Mouse (Mus musculus) kidney, embryonic 16.5 days (tissue): ENCODE measurements around the gene Klrb1c. TPM values are rescaled to one million over a fixed set of nuclear protein-coding genes. Genes with fewer than 3 reads are reported as not detected.
"Not testable (repeated sequence)": the region's sequence is repeated elsewhere in the genome, so short reads cannot be mapped to it uniquely, and the experiment has no call there.

Source experiments
- ATAC-seq: fragments of 200-750 bp; cut with Nextera tagmentation; 2 replicates; pipeline ENCODE4 v1.8.0; 2017; ENCODE audit warnings: moderate TSS enrichment; ENCODE audit not compliant: low FRiP score, low TSS enrichment
- H3K27ac ChIP-seq: fragments of 300-500 bp; sonication (generic); 2 replicates; pipeline ENCODE4 v1.5.1; 2014; ENCODE audit warnings: low read length
- H3K27me3 ChIP-seq: fragments of 300-500 bp; sonication (generic); 2 replicates; pipeline ENCODE4 v1.6.1; 2014; ENCODE audit warnings: low read length, control low read depth, mixed read lengths; ENCODE audit not compliant: insufficient read depth
- H3K36me3 ChIP-seq: fragments of 300-500 bp; sonication (generic); 2 replicates; pipeline ENCODE4 v1.6.1; 2014; ENCODE audit warnings: low read length, control low read depth, mixed read lengths; ENCODE audit not compliant: insufficient read depth
- H3K4me1 ChIP-seq: fragments of 300-500 bp; sonication (generic); 2 replicates; pipeline ENCODE4 v1.6.1; 2014; ENCODE audit warnings: low read length, control low read depth, mixed read lengths; ENCODE audit not compliant: insufficient read depth
- H3K4me2 ChIP-seq: fragments of 300-500 bp; sonication (generic); replicated peaks from 2 replicates; pipeline ENCODE4 v1.6.1; 2014; ENCODE audit warnings: low read depth, low read length
- H3K4me3 ChIP-seq: fragments of 300-500 bp; sonication (generic); 2 replicates; pipeline ENCODE4 v1.5.1; 2014; ENCODE audit warnings: mild to moderate bottlenecking, low read length
- H3K9ac ChIP-seq: fragments of 300-500 bp; sonication (generic); replicated peaks from 2 replicates; pipeline ENCODE4 v1.6.1; 2014; ENCODE audit warnings: low read length
- H3K9me3 ChIP-seq: fragments of 300-500 bp; sonication (generic); 2 replicates; pipeline ENCODE4 v1.6.1; 2016; ENCODE audit warnings: low read length, control low read depth
- WGBS: fragments of 180-500 bp; shearing (Covaris S2); extraction: QIAGEN DNeasy Blood & Tissue Kit; methylation state at CpG from one replicate; pipeline ENCODE4 v1.1.7; 2014; 5-methylcytosine and 5-hydroxymethylcytosine counted together
- polyA plus RNA-seq: library from polyadenylated mRNA; unstranded; fragments of >200 nt; fragmentation: Nextera tagmentation; extraction: Ambion mirVana; gene quantifications from 2 replicates; pipeline ENCODE4 v1.2.1, GENCODE M21; 2015

Klrb1c gene
- polyA plus RNA-seq, 1 experiment from 2014 or later = 0.30 TPM

DNA sequence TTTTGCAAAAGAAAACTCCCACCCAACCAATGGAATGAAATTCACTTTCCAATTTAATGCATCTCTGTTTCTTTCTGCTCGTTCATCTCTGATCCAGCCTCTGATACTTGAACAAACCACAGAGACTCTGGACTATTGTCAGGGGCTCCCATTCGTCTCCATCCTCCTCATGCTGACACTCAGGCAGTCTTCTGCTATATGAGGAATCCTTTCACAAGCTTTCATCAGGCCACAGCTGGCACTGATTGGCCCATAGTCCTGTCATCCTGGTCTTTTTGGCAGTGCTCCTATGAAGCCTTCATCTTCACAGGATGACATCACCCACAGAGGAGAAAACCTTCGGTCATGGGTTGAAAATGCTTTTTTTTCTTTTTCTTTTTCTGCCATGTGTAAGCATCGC, 21.0 kb downstream of the Klrb1c start:
- ATAC-seq = no peak
- Histone ChIP-seq H3K36me3 (no peaks in the 10 kb centered on the region), H3K4me2 (no peak overlapping the region), H3K9me3 (peaks cover 4% of the 10 kb centered on the region), H3K4me3 (no peak overlapping the region), H3K27ac (no peak overlapping the region), H3K9ac (no peak overlapping the region), H3K4me1 (0 out of 2 replicates have a peak, but pooled peaks cover 3% of the 10 kb centered on the region), H3K27me3 (no peaks in the 10 kb centered on the region)
- WGBS = 82% methylated on average over 4 of the region's 4 CpGs

DNA sequence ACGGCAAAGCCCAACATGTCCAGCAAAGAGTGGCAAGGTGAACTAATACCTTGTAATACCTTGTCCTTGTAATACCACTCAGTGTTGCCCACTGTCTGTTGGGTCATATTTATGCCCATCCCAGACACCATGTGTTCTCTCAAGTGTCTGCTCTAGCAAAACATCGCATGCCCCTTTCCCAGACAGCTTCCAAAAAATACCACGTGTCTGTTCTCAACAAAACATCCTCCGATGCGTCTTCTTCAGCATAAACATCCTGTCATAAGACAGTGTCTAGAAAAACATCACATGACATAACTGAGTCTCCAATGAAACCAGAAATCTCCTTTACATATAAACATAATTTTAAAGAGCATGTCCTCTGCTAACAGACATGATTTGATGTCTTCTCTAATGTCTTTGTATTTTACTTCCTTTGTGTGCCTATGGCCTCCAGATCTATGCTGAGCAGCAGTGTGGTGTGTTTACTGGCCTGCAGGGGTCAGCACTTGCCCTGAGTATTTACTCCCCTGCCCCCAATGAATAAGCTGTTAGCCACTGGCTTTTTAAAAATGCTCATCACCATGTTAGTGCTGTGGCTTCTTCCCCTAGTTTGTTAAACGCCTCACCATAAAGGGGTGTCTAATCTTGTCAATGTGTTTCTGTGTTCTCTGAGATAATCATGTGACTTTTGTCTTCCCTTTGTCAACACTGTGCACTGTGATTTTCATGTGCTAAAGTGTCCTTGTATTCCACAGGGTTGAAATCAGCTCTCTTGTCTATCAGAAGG, 22.3 kb downstream of the Klrb1c start:
- H3K4me3 ChIP-seq, H3K36me3 ChIP-seq, H3K27me3 ChIP-seq, ATAC-seq, H3K27ac ChIP-seq, H3K9me3 ChIP-seq, H3K4me2 ChIP-seq, H3K4me1 ChIP-seq, H3K9ac ChIP-seq: not testable (repeated sequence)
- 65% methylated on average over 6 of the region's 6 CpGs for WGBS

DNA sequence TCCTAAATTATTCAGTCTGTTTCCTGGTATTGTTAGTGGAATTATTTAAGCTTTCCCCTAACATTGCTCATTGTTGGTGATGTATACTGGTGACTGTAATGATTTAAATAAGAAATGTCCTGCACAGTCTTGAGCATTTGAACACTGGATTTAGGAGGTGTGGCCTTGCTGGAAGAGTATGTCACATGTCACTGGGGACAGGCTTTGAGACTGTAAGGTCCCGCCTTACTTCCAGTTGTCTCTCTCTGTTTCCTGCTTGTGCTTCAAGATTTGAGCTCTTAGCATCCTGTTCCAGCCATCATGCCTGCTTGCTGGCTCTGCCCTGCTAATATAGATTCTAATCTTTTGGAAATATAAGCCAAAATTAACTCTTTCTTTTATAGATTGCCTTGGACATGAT, 23.8 kb downstream of the Klrb1c start:
- Histone ChIP-seq H3K27ac (no peak overlapping the region), H3K9me3 (no peaks in the 10 kb centered on the region), H3K36me3 (no peaks in the 10 kb centered on the region), H3K27me3 (no peaks in the 10 kb centered on the region), H3K4me2 (no peak overlapping the region), H3K4me3 (no peak overlapping the region), H3K4me1 (peaks cover 7% of the 10 kb centered on the region), H3K9ac (no peak overlapping the region)
- WGBS = 57% methylated on average over 1 of the region's 1 CpGs
- no peak for ATAC-seq

GRCm38 (mm10) chr6:128764598-128764997, 24.4 kb downstream of the Klrb1c start:
- no peak for ATAC-seq
- H3K9ac ChIP-seq = peak overlapping the region; percentile 44; the same call in 1 of the 2 replicates
- 21% methylated on average over 5 of the region's 5 CpGs for WGBS

GRCm38 (mm10) chr6:128763736-128764523, 25.1 kb downstream of the Klrb1c start:
- peak; percentile 95 for ATAC-seq
- Histone ChIP-seq H3K9me3 (no peaks in the 10 kb centered on the region), H3K4me1 (peaks cover 4% of the 10 kb centered on the region), H3K4me3 (peak overlapping the region; percentile 61), H3K4me2 (peak overlapping the region; percentile 78), H3K27me3 (no peaks in the 10 kb centered on the region), H3K36me3 (no peaks in the 10 kb centered on the region), H3K27ac (peak overlapping the region; percentile 69; the same call in 1 of the 2 replicates), H3K9ac (peak overlapping the region; percentile 69)
- 1% methylated on average over 30 of the region's 30 CpGs for WGBS

More at GRCm38 (mm10) chr6:128764598-128764997, 24.4 kb downstream of the Klrb1c start:
- Histone ChIP-seq H3K36me3 (no peaks in the 10 kb centered on the region), H3K4me2 (peak overlapping the region; percentile 49), H3K9me3 (no peaks in the 10 kb centered on the region), H3K27me3 (no peaks in the 10 kb centered on the region), H3K4me3 (peak overlapping the region; percentile 61), H3K4me1 (peaks cover 4% of the 10 kb centered on the region), H3K27ac (no peak overlapping the region)

GRCm38 (mm10) chr6:128762892-128763670, 25.9 kb downstream of the Klrb1c start:
- not testable (repeated sequence) for H3K9me3 ChIP-seq, H3K27ac ChIP-seq, H3K4me1 ChIP-seq, H3K27me3 ChIP-seq, ATAC-seq, H3K9ac ChIP-seq, H3K36me3 ChIP-seq
- WGBS = 81% methylated on average over 9 of the region's 10 CpGs
- Histone ChIP-seq H3K4me2 (peak overlapping the region; percentile 78), H3K4me3 (peak overlapping the region; percentile 61)

GRCm38 (mm10) chr6:128761144-128761540, 27.9 kb downstream of the Klrb1c start:
- H3K9me3 ChIP-seq = no peaks in the 10 kb centered on the region
- no peak overlapping the region for H3K27ac ChIP-seq
- H3K4me1 ChIP-seq = peaks cover 4% of the 10 kb centered on the region
- H3K4me2 ChIP-seq = peak overlapping the region; percentile 53
- no peak for ATAC-seq
- peak overlapping the region; percentile 64 for H3K9ac ChIP-seq
- no peaks in the 10 kb centered on the region for H3K36me3 ChIP-seq
- H3K4me3 ChIP-seq = peak overlapping the region; percentile 71
- WGBS = 39% methylated on average over 5 of the region's 5 CpGs
- no peaks in the 10 kb centered on the region for H3K27me3 ChIP-seq

- H3K4me2 ChIP-seq = peak overlapping the region; percentile 53
- not testable (repeated sequence) for H3K36me3 ChIP-seq, H3K4me1 ChIP-seq, H3K27me3 ChIP-seq, H3K9me3 ChIP-seq
- H3K27ac ChIP-seq = peak overlapping the region; percentile 85
- peak; percentile 81 for ATAC-seq
- under 1% methylated on average over 44 of the region's 44 CpGs for WGBS
- H3K4me3 ChIP-seq = peak overlapping the region; percentile 71
- peak overlapping the region; percentile 74 for H3K9ac ChIP-seq
These were observed 28.4 kb downstream of the Klrb1c start for GRCm38 (mm10) chr6:128760416-128761143.

- WGBS = under 1% methylated on average over 22 of the region's 22 CpGs
- Histone ChIP-seq H3K9ac (peak overlapping the region; percentile 74), H3K27ac (peak overlapping the region; percentile 85), H3K4me2 (peak overlapping the region; percentile 47), H3K4me3 (peak overlapping the region; percentile 71)
- peak; percentile 42; the same call in 1 of the 2 replicates for ATAC-seq
- not testable (repeated sequence) for H3K4me1 ChIP-seq, H3K9me3 ChIP-seq, H3K27me3 ChIP-seq, H3K36me3 ChIP-seq
These were observed 29.0 kb downstream of the Klrb1c start for GRCm38 (mm10) chr6:128760016-128760415.
